Mouse (Mus musculus): ENCODE measurements at regions not wholly inside any gene's neighbourhood (a gene's known extent, or its start where the extent isn't known, plus 50 kb on each side); places are given as distances from the start of the nearest gene placed in this dataset.

DNA sequence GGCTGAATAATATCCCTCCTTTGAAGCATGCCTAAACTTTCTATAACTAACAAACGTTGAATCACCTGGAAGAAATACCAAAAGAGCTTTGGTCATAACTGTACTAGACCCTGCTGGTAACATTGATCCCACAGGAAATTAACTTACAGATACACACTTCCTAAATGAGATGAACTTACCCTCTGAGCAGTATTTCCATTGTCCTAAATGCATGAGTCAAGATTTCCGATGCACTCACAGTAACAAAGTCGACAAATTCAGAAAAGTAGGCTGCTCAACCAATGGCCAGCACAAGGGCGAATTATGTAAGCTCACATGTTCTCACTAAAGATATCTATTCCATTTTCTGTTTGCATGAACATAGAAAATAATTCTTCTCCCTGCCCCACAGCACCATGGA, 57.4 kb upstream of the Parp8 start:
- ATAC-seq = no peak
- Histone ChIP-seq H3K9me3 (ENCODE audit: control insufficient read depth) (no peaks in the 10 kb centered on the region), H3K27me3 (replicated peaks; ENCODE audit: control insufficient read depth, insufficient read depth, low read length) (no peaks in the 10 kb centered on the region), H3K4me1 (replicated peaks; ENCODE audit: control insufficient read depth, insufficient read depth, low read length) (no peaks in the 10 kb centered on the region), H3K4me2 (replicated peaks; ENCODE audit: low read depth) (no peak overlapping the region), H3K9ac (ENCODE audit: low read depth, low read length) (no peak overlapping the region), H3K27ac (ENCODE audit: low read depth, low read length) (no peak overlapping the region), H3K36me3 (ENCODE audit: control insufficient read depth, insufficient read depth) (no peaks in the 10 kb centered on the region), H3K4me3 (ENCODE audit: low read depth, low read length) (no peak overlapping the region)
- TF ChIP-seq CTCF (IDR thresholded peaks at IDR 0.05; ENCODE audit: low read depth) = no peak
- 83% methylated on average over 4 of the region's 4 CpGs for WGBS

DNA sequence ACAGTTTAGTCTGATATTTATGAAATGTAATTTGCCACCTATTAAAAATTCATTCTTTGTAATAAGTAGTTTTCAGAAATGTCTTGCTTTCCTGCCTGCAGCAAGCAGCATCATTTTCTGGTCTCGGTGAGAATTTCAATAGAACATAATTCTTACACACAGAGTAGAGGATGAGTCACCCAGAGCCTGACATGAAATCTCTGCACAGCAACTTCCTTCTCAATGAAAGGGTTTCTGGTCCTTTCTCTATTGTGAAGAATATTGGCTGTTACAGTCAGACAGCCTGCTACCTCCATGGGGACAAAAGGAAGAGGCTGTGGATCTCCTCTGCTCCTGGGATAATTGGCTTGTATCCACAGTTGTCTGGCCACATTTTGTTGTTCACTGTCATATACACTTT, 54.0 kb upstream of the Parp8 start:
- no peaks in the 10 kb centered on the region for H3K27me3 ChIP-seq (replicated peaks; ENCODE audit: control insufficient read depth, insufficient read depth, low read length)
- no peak for ATAC-seq
- H3K4me2 ChIP-seq (replicated peaks; ENCODE audit: low read depth) = no peak overlapping the region
- WGBS = 67% methylated on average over 1 of the region's 1 CpGs
- H3K9ac ChIP-seq (ENCODE audit: low read depth, low read length) = no peak overlapping the region
- H3K9me3 ChIP-seq (ENCODE audit: control insufficient read depth) = no peaks in the 10 kb centered on the region
- no peaks in the 10 kb centered on the region for H3K4me1 ChIP-seq (replicated peaks; ENCODE audit: control insufficient read depth, insufficient read depth, low read length)
- H3K4me3 ChIP-seq (ENCODE audit: low read depth, low read length) = no peak overlapping the region
- H3K27ac ChIP-seq (ENCODE audit: low read depth, low read length) = no peak overlapping the region
- TF ChIP-seq CTCF (IDR thresholded peaks at IDR 0.05; ENCODE audit: low read depth) = no peak
- no peaks in the 10 kb centered on the region for H3K36me3 ChIP-seq (ENCODE audit: control insufficient read depth, insufficient read depth)
